Mouse (Mus musculus): ENCODE results near the gene Ubn1. TPM values are rescaled to one million over a fixed set of nuclear protein-coding genes. Genes with fewer than 3 reads are reported as not detected.

The Ubn1 gene
- total RNA-seq, 2 experiments from 2014 or later, result 24.7 to 25.4 TPM

- H3K27ac ChIP-seq, result peak within 1 kb of the TSS; percentile 79
- intact Hi-C loops (cut with DNase I), result no loop called here
- DNase-seq, result peak; percentile 79
- H3K4me3 ChIP-seq, result peak within 1 kb of the TSS; percentile 75
- peak; percentile 26; the same call in 1 of the 2 replicates for TF ChIP-seq CTCF (IDR thresholded peaks at IDR 0.05)
Observed at GRCm38 (mm10) chr16:5132401-5132801, 82.5 kb downstream of the Ubn1 start, which contains the start of gene Ppl. Gene Ppl, minus strand, starts transcription at chr16:5132421.

DNA sequence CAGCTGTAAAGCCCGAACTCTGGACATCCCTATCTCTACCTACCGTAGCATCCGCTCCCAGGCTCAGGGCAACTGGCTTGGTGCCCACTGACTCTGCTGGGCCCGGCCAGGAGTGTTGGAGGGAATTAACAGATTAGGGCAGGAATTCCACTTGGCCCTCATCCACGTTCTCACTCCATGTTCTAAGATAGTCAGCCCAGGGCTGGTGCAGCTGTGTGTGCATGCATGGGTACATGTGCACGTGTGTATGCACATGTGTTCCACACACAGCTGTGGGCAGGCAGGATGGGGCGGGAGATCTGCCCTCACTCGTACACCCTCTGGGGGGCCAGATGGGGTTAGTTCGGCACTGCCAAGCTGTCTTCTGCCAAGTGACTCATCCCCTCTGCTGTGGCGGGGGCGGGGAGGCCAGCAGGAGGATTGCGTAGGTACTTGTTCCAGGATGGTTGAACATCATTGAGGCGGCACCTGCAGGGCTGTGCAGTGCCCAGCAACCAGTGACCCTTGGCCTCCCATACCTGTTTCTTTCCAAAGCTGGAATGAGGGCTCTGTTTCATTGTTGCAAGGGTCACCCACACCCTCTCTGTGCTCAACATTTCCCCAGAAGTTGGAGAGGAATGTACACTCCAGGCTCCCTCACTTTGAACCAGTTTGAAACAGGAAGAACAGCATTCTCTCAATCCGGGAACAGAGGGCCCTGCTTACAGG, 84.9 kb downstream of the Ubn1 start:
- TF ChIP-seq CTCF (IDR thresholded peaks at IDR 0.05), result no peak
- Histone ChIP-seq H3K27ac (peak overlapping the region; percentile 64), H3K4me3 (no peak overlapping the region)
- intact Hi-C loops (cut with DNase I), result no loop called here
- DNase-seq, result peak; percentile 70

DNA sequence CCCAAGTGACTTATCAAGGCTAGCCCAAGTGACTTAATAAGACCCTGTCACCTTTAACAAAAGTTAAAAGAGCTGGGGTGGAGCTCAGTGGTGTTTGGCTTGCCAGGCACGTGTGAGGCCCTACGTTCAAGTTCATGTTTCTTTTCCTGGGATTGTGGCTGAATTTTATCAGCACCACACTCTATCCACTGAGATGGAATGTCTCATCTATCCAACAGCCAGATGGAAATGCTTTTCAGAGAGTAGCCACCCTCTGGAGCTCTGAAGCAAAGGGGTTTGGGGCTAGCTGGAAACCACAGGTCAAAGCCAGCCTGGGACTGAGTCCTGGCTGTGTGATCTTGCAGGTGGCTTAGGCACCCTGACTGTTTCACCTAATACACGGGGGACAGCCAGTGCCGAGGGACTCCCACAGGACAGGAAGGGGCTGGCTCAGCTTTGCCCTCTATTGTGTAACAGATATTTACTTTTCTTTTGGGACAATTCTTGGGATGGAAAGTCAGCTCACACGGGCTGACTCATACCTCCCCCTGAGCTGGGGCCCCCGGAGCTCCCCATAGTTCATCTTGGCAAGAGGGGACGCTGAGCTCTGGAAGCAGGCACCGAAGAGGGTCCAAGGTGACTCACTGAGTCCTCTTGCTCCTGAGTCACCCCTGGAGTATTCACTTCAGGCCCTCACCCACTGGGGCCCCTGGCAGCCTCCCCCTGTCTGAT, 85.8 kb downstream of the Ubn1 start:
- Histone ChIP-seq H3K27ac (peak overlapping the region; percentile 64), H3K4me3 (no peak overlapping the region)
- intact Hi-C loops (cut with DNase I), result no loop called here
- no peak for TF ChIP-seq CTCF (IDR thresholded peaks at IDR 0.05)
- peak; percentile 61 for DNase-seq

Other genes starting within 250 kb of the Ubn1 start
- not detected for gene 4930562C15Rik, start 214.6 kb upstream of the Ubn1 start, total RNA-seq (2021)
- gene Ubald1, start 169.7 kb upstream of the Ubn1 start, total RNA-seq (2021), result 10 to 100 TPM; 30.3 to 44.8 TPM
- 10 to 100 TPM; 53.5 to 66.1 TPM for gene Mgrn1, start 163.8 kb upstream of the Ubn1 start, total RNA-seq (2021)
- 10 to 100 TPM; 10.5 to 13.7 TPM for gene Nudt16l1, start 111.3 kb upstream of the Ubn1 start, total RNA-seq (2021)
- 10 to 100 TPM; 12.8 to 16.7 TPM for gene Anks3, start 85.9 kb upstream of the Ubn1 start, total RNA-seq (2021)
- not detected for gene Sept12, start 52.2 kb upstream of the Ubn1 start, total RNA-seq (2021)
- gene Smim22, start 42.8 kb upstream of the Ubn1 start, total RNA-seq (2021), result not detected
- 1 to 10 TPM; 5.2 to 7.4 TPM for gene Rogdi, start 36.5 kb upstream of the Ubn1 start, total RNA-seq (2021)
- gene Glyr1, start 194 bp upstream of the Ubn1 start, total RNA-seq (2021), result 10 to 100 TPM; 33.1 to 33.7 TPM
- 1 to 10 TPM; 2.5 to 3.7 TPM for gene Ppl, start 82.4 kb downstream of the Ubn1 start, total RNA-seq (2021)
- 10 to 100 TPM in 1 of 2 experiments, 1 to 10 TPM in 1; 7.6 to 16.1 TPM for gene Sec14l5, start 97.1 kb downstream of the Ubn1 start, total RNA-seq (2021)
- 1 to 10 TPM; 5.6 to 6.7 TPM for gene Nagpa, start 154.0 kb downstream of the Ubn1 start, total RNA-seq (2021)
- 1 to 10 TPM; 3.2 to 3.6 TPM for gene AU021092, start 172.2 kb downstream of the Ubn1 start, total RNA-seq (2021)
- gene Alg1, start 183.6 kb downstream of the Ubn1 start, total RNA-seq (2021), result 10 to 100 TPM; 10.0 to 10.4 TPM
- 1 to 10 TPM; 6.8 to 8.1 TPM for gene Eef2kmt, start 205.9 kb downstream of the Ubn1 start, total RNA-seq (2021)

Data from gastrocnemius, adult 2 months (tissue).